Mouse (Mus musculus) erythroid progenitor cell, adult 5-6 weeks (primary cell): ENCODE data around the gene Cemip2. TPM values are rescaled to one million over a fixed set of nuclear protein-coding genes. Genes with fewer than 3 reads are reported as not detected.

ENCODE experiments used
- total RNA-seq, 2 experiments: library from RNA; stranded (forward) in 1 of 2; stranded (reverse) in 1 of 2; fragments of 150-400 nt in 1 of 2; fragments of 186-747, 209-891 nt in 1 of 2; gene quantifications; 2 replicates each; pipeline versions ENCODE4 v1.2.3 to v1.2.4; 2015 to 2017; ENCODE audit warnings: low replicate concordance in 2 of 2

Gene Cemip2
- total RNA-seq, 2 experiments from 2014 or later, result 1.7 to 3.8 TPM

Other genes starting within 250 kb of the Cemip2 start
- 10.5 and 10.9 TPM in 2 replicates for gene 1110059E24Rik, start 125.4 kb upstream of the Cemip2 start, total RNA-seq (2015; ENCODE audit: low replicate concordance)
- gene 1110059E24Rik, start 125.4 kb upstream of the Cemip2 start, total RNA-seq (2017; ENCODE audit: low replicate concordance), result 4.7 and 5.4 TPM in 2 replicates
- 14.8 and 28.9 TPM in 2 replicates for gene Abhd17b, start 125.2 kb upstream of the Cemip2 start, total RNA-seq (2015; ENCODE audit: low replicate concordance)
- 7.2 and 10.0 TPM in 2 replicates for gene Abhd17b, start 125.2 kb upstream of the Cemip2 start, total RNA-seq (2017; ENCODE audit: low replicate concordance)